ENCODE assay signal across 13 mouse cellular contexts in the genomic region with DNA sequence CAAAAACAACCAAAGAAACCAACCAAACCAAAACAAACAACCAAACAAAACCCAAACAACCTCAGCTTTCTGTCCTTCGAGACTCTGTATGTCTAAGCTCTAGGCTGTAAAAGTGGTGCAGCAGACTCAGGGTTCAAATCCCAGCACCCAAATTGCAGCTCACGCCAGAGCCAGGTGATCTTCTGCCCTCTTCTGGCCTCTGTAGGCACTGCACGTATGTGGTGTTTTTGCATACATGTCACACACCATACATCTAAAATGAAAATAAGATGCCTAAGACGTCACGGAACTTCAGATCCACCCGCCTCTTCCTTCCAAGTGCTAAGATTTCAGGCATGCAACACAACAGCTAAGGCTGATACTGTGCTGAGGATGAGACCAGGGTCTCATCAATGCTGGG.
DNase-seq lines count a peak whose midpoint lies in the region; TF ChIP-seq lines count a peak whose summit lies in the region.
"Had no signal": no experiment of that assay in that cellular context is flagged by ENCODE, and none has a peak within 500 bp of the region (broad histone marks: within the 10 kb centered on the region; RNA-seq: fewer than 3 reads in every experiment).

No protein-coding gene starts in this region.

- TF ChIP-seq POLR2A in testis, adult 2 months (IDR thresholded peaks at IDR 0.05; ENCODE audit: control insufficient read depth, low read depth, low read length), result no peak

- H3K36me3 ChIP-seq in testis, adult 2 months (ENCODE audit: control insufficient read depth, insufficient read depth, low read length), result no peaks in the 10 kb centered on the region
- H3K36me3 ChIP-seq: forebrain, embryonic 15.5 days had no signal

- no peak for DNase-seq in layer of hippocampus, adult 2 months (ENCODE audit: low spot score in 2 of 2)
- DNase-seq in layer of hippocampus, adult 18-20 months (ENCODE audit: low spot score in 2 of 2), result no peak
- no peak for DNase-seq in testis, postnatal 10 days (ENCODE audit: low spot score)
- DNase-seq in ZHBTc4 (ENCODE audit: low read depth, low spot score), result peak; percentile 50
- no peak for DNase-seq in ovary, postnatal 14 days (ENCODE audit: low spot score)
- DNase-seq in spleen, adult 18-20 months, result no peak
- DNase-seq: adrenal gland, postnatal 25 days; gastrocnemius, postnatal 14 days; kidney, adult 18-20 months; thymus, adult 18-20 months had no signal

- peak; percentile 58 for TF ChIP-seq CTCF in layer of hippocampus, adult 2 months (conservative IDR thresholded peaks at IDR 0.05)
- peak; percentile 34; the same call in 1 of the 2 replicates for TF ChIP-seq CTCF in testis, adult 2 months (IDR thresholded peaks at IDR 0.05; ENCODE audit: control insufficient read depth, insufficient read depth, insufficient replicate concordance, low read depth, low read length)

- no peaks in the 10 kb centered on the region for H3K27me3 ChIP-seq in testis, adult 2 months (ENCODE audit: control insufficient read depth, insufficient read depth, low read length)
- H3K27me3 ChIP-seq: forebrain, embryonic 15.5 days; megakaryocyte, embryonic 14.5 days had no signal

- peak overlapping the region; percentile 32; the same call in 1 of the 2 replicates for H3K27ac ChIP-seq in layer of hippocampus, adult 2 months
- no peak overlapping the region for H3K27ac ChIP-seq in testis, adult 2 months (ENCODE audit: control insufficient read depth, insufficient read depth, low read depth, low read length)
- H3K27ac ChIP-seq: forebrain, embryonic 15.5 days had no signal

- H3K4me1 ChIP-seq in testis, adult 2 months (ENCODE audit: control insufficient read depth, insufficient read depth, low read length), result no peaks in the 10 kb centered on the region

- no peak overlapping the region for H3K4me3 ChIP-seq in layer of hippocampus, adult 2 months
- no peak overlapping the region for H3K4me3 ChIP-seq in testis, adult 2 months (ENCODE audit: control insufficient read depth, low read depth, low read length)
- H3K4me3 ChIP-seq: forebrain, embryonic 15.5 days; megakaryocyte, embryonic 14.5 days had no signal
